Mouse (Mus musculus) MEL (cell line): ENCODE measurements around the gene Asb3.
"Not testable (repeated sequence)": the region's sequence is repeated elsewhere in the genome, so short reads cannot be mapped to it uniquely, and the experiment has no call there.

Experiments used
- EP300 ChIP-seq, 2 experiments: IDR thresholded peaks; 2 replicates each; pipeline ENCODE4 v1.6.1; 2011; ENCODE audit warnings: improper control_type of control experiment in 2 of 2, low read length in 2 of 2, low read depth in 1 of 2, mild to moderate bottlenecking in 1 of 2
- MAFK ChIP-seq: IDR thresholded peaks from 2 replicates; pipeline ENCODE4 v1.6.1; 2011; ENCODE audit warnings: low read depth, mild to moderate bottlenecking, low read length, improper control_type of control experiment, borderline replicate concordance
- MYC ChIP-seq: IDR thresholded peaks from 2 replicates; pipeline ENCODE4 v1.6.1; 2011; ENCODE audit warnings: low read depth, mild to moderate bottlenecking, low read length, improper control_type of control experiment, moderate library complexity
- POLR2A ChIP-seq, 2 experiments: IDR thresholded peaks; 2 replicates each; pipeline ENCODE4 v1.6.1; 2011 to 2012; ENCODE audit warnings: low read length in 2 of 2, mild to moderate bottlenecking in 2 of 2, control low read depth in 1 of 2, improper control_type of control experiment in 1 of 2, low read depth in 1 of 2, moderate library complexity in 1 of 2; ENCODE audit not compliant: control insufficient read depth in 1 of 2, insufficient read depth in 1 of 2, poor library complexity in 1 of 2
- RAD21 ChIP-seq: IDR thresholded peaks from 2 replicates; pipeline ENCODE4 v1.6.1; 2011; ENCODE audit warnings: mild to moderate bottlenecking, low read depth, low read length, improper control_type of control experiment

DNA sequence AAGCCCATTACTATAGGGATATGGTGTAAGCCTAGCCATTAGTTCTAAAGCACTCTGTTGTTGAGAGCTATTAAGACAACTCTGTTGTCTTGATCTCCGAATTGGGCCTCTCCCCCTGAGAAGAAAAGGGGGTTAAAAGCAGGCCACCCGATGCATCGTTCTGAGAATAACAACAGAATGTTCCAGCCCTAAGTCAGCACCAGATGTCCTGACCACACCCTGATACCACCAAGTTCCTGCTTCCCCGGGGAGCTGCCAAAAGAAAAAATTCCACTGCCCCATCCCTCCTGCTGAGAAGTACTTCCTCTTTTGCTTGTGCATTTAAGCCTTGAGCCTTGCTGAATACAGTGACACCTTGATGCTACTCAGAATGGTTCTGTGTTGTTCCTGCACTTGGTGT lies 248.5 kb downstream of the Asb3 start:
- not testable (repeated sequence) for TF ChIP-seq POLR2A (IDR thresholded peaks at IDR 0.05; ENCODE audit: control insufficient read depth in 1 of 2, insufficient read depth in 1 of 2, low read depth in 1 of 2, low read length in 2 of 2, poor library complexity in 1 of 2); MAFK; EP300 (IDR thresholded peaks at IDR 0.05; ENCODE audit: low read depth in 1 of 2, low read length in 2 of 2); MYC; RAD21
